Mouse (Mus musculus) kidney, postnatal 0 days (tissue): ENCODE measurements around the gene Agbl4. TPM values are rescaled to one million over a fixed set of nuclear protein-coding genes. Genes with fewer than 3 reads are reported as not detected.

Experiments used
- ATAC-seq: fragments of 200-750 bp; cut with Nextera tagmentation; replicated peaks from 2 replicates; pipeline ENCODE4 v1.8.0; 2017; ENCODE audit warnings: low read depth, moderate number of reproducible peaks, moderate TSS enrichment, moderate library complexity; ENCODE audit not compliant: low FRiP score
- DNase-seq: peaks from one replicate; pipeline ENCODE4 v3.0.0-alpha.2; 2016; ENCODE audit warnings: low spot score
- H3K27ac ChIP-seq: fragments of 300-500 bp; sonication (generic); 2 replicates; pipeline ENCODE4 v1.5.1; 2014; ENCODE audit warnings: mild to moderate bottlenecking
- H3K27me3 ChIP-seq: fragments of 300-500 bp; sonication (generic); 2 replicates; pipeline ENCODE4 v1.6.1; 2014; ENCODE audit warnings: low read length, mixed read lengths; ENCODE audit not compliant: insufficient read depth
- H3K36me3 ChIP-seq: fragments of 300-500 bp; sonication (generic); 2 replicates; pipeline ENCODE4 v1.6.1; 2014; ENCODE audit warnings: low read length, mixed read lengths; ENCODE audit not compliant: insufficient read depth
- H3K4me1 ChIP-seq: fragments of 300-500 bp; sonication (generic); replicated peaks from 2 replicates; pipeline ENCODE4 v1.6.1; 2014; ENCODE audit warnings: antibody characterized with exemption, low read length, mixed read lengths; ENCODE audit not compliant: insufficient read depth
- H3K4me2 ChIP-seq: fragments of 300-500 bp; sonication (generic); 2 replicates; pipeline ENCODE4 v1.6.1; 2014; ENCODE audit warnings: mild to moderate bottlenecking, low read length, moderate library complexity, mixed read lengths
- H3K4me3 ChIP-seq: fragments of 300-500 bp; sonication (generic); replicated peaks from 2 replicates; pipeline ENCODE4 v1.5.1; 2014; ENCODE audit warnings: low read depth, low read length
- H3K9ac ChIP-seq: fragments of 300-500 bp; sonication (generic); 2 replicates; pipeline ENCODE4 v1.6.1; 2014; ENCODE audit warnings: low read depth, low read length
- H3K9me3 ChIP-seq: fragments of 300-500 bp; sonication (generic); replicated peaks from 2 replicates; pipeline ENCODE4 v1.6.1; 2016; ENCODE audit warnings: low read length, inconsistent platforms, mixed read lengths
- CTCF ChIP-seq: IDR thresholded peaks from 2 replicates; pipeline ENCODE4 v1.5.1; 2016; ENCODE audit warnings: antibody characterized with exemption, low read depth, mild to moderate bottlenecking, moderate library complexity
- WGBS: fragments of 180-500 bp; shearing (Covaris S2); extraction: QIAGEN DNeasy Blood & Tissue Kit; methylation state at CpG from one replicate; pipeline ENCODE4 v1.1.7; 2014; 5-methylcytosine and 5-hydroxymethylcytosine counted together
- polyA plus RNA-seq: library from polyadenylated mRNA; unstranded; fragments of >200 nt; fragmentation: Nextera tagmentation; extraction: Ambion mirVana; gene quantifications from 2 replicates; pipeline ENCODE4 v1.2.1, GENCODE M21; 2015

The Agbl4 gene
- polyA plus RNA-seq, 1 experiment from 2014 or later = 0.28 TPM

DNA sequence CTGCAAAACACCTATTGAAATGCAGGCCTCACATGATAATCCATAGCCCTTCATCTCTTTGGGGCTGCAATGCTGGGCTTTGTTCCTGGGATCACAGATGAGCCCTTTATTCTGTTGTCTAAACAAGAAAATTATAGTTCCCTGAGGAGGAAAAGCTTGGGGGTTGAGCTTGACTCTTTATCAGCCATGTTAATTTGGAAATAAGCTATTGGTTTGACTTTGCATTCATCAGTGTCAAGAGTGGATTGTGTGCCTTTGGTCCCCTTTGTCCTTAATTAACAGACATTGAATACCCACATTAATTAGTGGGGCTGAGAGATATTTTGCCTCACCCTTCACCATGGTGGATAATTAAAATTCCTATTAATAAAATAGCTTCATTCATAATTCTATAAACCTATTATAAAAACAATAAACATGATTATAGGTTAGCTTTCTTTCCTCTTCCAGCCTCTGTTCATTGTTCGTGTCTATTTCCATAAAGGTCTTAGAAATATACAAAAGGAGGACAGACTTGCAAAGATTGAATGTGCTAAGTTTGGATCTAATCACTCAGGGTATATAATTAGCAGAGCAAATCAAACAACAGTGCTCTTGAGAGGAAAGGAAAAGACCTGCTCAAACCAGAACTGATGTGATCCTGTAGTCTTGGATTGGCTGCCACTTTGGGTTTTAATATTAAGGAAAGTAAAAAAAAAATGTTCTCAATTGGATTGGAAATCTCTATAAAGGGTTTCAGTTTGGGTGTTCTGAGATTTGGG is 607.4 kb downstream of the Agbl4 start:
- Histone ChIP-seq H3K36me3 (no peaks in the 10 kb centered on the region), H3K4me3 (no peak overlapping the region), H3K4me1 (no peaks in the 10 kb centered on the region), H3K27ac (no peak overlapping the region), H3K4me2 (no peak overlapping the region), H3K9me3 (no peaks in the 10 kb centered on the region), H3K9ac (no peak overlapping the region), H3K27me3 (no peaks in the 10 kb centered on the region)
- TF ChIP-seq CTCF = no peak
- ATAC-seq (no peak), DNase-seq (no peak)
- WGBS = 84% methylated on average over 1 of the region's 1 CpGs

DNA sequence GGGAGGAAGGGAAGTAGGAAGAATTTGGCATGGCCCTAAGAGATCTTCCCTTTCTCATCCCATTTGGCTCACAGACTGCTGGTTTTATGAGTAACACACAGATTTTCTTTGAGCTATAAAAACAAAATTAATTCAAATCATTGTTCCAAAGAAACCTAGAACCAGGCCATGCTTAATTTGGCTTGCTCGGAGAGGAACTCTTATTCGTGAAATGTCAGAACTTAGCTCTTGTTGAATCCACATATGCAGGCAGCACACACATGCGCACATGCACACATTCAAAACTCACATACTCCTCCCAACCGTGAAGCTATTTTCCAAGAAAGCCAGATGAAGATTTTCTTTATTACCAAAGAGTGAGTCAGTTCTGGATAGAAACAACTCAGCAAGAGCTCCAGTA is 621.9 kb downstream of the Agbl4 start:
- no peak for DNase-seq
- H3K27me3 ChIP-seq = no peaks in the 10 kb centered on the region
- no peak overlapping the region for H3K9ac ChIP-seq
- no peak overlapping the region for H3K4me3 ChIP-seq
- TF ChIP-seq CTCF = no peak
- no peak overlapping the region for H3K4me2 ChIP-seq
- H3K9me3 ChIP-seq = no peaks in the 10 kb centered on the region
- no peak for ATAC-seq
- no peaks in the 10 kb centered on the region for H3K4me1 ChIP-seq
- WGBS = 90% methylated on average over 4 of the region's 4 CpGs
- no peaks in the 10 kb centered on the region for H3K36me3 ChIP-seq
- H3K27ac ChIP-seq = no peak overlapping the region

DNA sequence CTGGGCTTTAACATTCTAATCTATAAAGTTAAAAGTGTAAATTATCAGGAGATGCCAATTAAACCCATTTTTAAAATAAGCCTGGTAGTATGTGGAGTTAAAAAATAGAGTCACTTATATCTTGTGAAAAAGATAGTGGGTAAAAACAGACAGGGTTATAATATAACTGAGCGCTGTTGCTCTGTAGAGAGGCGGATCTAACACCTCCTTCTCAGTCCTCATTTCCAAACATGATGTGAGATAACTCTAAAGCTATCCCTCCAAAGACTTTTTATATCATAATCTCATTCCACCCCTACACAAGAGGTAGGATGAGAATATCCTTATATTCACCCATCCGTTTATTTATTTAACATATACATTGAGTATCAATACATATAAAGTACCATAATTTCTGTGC is 669.9 kb downstream of the Agbl4 start:
- H3K4me1 ChIP-seq = no peaks in the 10 kb centered on the region
- no peak overlapping the region for H3K27ac ChIP-seq
- no peak for ATAC-seq
- no peak overlapping the region for H3K9ac ChIP-seq
- no peaks in the 10 kb centered on the region for H3K36me3 ChIP-seq
- H3K4me2 ChIP-seq = no peak overlapping the region
- H3K9me3 ChIP-seq = no peaks in the 10 kb centered on the region
- DNase-seq = no peak
- no peaks in the 10 kb centered on the region for H3K27me3 ChIP-seq
- no peak for TF ChIP-seq CTCF
- no peak overlapping the region for H3K4me3 ChIP-seq
- WGBS = 90% methylated on average over 3 of the region's 3 CpGs

- DNase-seq = no peak
- Histone ChIP-seq H3K27ac (no peak overlapping the region), H3K9me3 (no peaks in the 10 kb centered on the region), H3K4me2 (no peak overlapping the region), H3K9ac (no peak overlapping the region), H3K27me3 (no peaks in the 10 kb centered on the region), H3K36me3 (no peaks in the 10 kb centered on the region), H3K4me3 (no peak overlapping the region), H3K4me1 (no peaks in the 10 kb centered on the region)
- WGBS = 63% methylated on average over 6 of the region's 7 CpGs
- no peak for TF ChIP-seq CTCF
- ATAC-seq = no peak
Observed at GRCm38 (mm10) chr4:111073738-111074497, 676.5 kb downstream of the Agbl4 start.

DNA sequence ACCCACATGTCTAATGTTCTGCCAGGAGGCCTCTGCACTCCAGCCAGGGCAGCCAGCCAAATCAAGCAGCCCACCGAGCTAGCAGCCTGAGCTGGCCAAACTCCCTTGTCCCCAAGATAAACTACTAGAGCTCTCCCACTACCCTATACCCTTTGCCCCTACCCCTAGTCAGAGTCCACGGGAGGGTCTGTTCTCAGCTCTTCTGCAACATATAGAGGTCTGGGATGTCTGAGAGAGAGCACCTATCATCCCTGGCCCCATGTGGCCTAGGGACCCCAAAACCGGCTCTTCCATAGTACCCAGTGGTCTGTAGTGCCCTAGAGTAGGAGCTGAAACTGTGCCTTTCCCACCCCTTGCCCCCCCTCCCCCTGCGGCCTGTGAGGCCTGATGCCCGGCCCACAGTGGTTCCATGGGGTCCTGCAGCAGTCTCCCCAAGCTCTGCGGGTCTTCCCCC is 677.3 kb downstream of the Agbl4 start:
- TF ChIP-seq CTCF = no peak
- H3K4me2 ChIP-seq = no peak overlapping the region
- no peak overlapping the region for H3K9ac ChIP-seq
- H3K9me3 ChIP-seq = no peaks in the 10 kb centered on the region
- WGBS = 76% methylated on average over 5 of the region's 6 CpGs
- no peaks in the 10 kb centered on the region for H3K4me1 ChIP-seq
- no peaks in the 10 kb centered on the region for H3K27me3 ChIP-seq
- H3K4me3 ChIP-seq = no peak overlapping the region
- ATAC-seq (no peak), DNase-seq (no peak)
- H3K27ac ChIP-seq = no peak overlapping the region
- H3K36me3 ChIP-seq = no peaks in the 10 kb centered on the region

GRCm38 (mm10) chr4:111077810-111078209 is 680.3 kb downstream of the Agbl4 start:
- DNase-seq = no peak
- ATAC-seq = no peak
- Histone ChIP-seq H3K4me3 (no peak overlapping the region), H3K9ac (no peak overlapping the region), H3K9me3 (no peaks in the 10 kb centered on the region), H3K27ac (no peak overlapping the region), H3K4me1 (no peaks in the 10 kb centered on the region), H3K4me2 (no peak overlapping the region), H3K27me3 (no peaks in the 10 kb centered on the region), H3K36me3 (no peaks in the 10 kb centered on the region)
- TF ChIP-seq CTCF = no peak
- 84% methylated on average over 3 of the region's 3 CpGs for WGBS
